8 mouse cellular contexts compared by ENCODE assay signal in the genomic region with DNA sequence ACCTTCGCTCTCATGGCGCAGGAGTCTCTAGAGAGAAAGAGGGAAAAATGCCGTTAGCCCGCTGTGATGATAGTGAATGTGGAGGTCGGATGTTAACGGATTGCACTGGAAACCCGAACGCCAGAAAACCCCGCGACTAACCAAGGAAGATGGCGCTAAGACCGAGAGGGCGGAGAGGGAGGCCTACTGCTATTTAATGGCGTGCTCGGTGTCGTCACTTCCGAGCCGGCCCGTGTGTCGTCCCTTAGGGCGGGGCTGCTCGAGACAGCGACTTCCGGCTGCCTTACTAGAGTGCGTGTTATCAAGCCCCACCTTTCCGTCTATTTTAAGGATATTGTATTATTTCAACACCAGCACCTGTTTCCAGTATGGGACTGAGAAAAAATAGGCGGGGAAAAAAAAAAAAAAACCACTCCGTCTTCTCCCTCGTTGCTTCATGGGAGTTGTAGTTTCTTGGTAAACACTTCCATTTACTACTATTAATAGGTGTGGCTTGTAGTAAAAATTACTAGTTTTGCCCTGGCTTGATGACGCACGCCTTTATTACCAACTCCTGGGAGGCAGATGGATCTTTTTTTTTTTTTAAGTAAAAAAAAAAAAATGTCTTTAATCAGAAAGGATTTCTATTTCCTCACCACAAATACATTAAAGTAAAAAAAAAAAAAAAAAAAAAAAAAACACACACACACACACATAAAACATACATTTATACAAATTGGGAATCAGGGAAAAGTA. TPM values are rescaled to one million over a fixed set of nuclear protein-coding genes. Genes with fewer than 3 reads are reported as not detected.
DNase-seq lines count a peak whose midpoint lies in the region; ATAC-seq and TF ChIP-seq lines count a peak whose summit lies in the region.

Rpl41 (minus strand) TSS at position 359 of the 735 bp plus-strand sequence.

- H3K27ac ChIP-seq in bone marrow macrophage, adult 2 months (ENCODE audit: insufficient read depth, low read depth, low read length): peak within 1 kb of the TSS; percentile 90
- H3K27ac ChIP-seq in embryonic fibroblast, embryonic 13.5 days (ENCODE audit: insufficient read depth, low read length): peak within 1 kb of the TSS; percentile 92
- H3K27ac ChIP-seq in kidney, embryonic 15.5 days: peak within 1 kb of the TSS; percentile 95

- peaks cover 10% of the 10 kb centered on the region for H3K4me1 ChIP-seq in bone marrow macrophage, adult 2 months (ENCODE audit: control insufficient read depth, insufficient read depth, low read length)
- peaks cover 2% of the 10 kb centered on the region; the same call in 1 of the 2 replicates for H3K4me1 ChIP-seq in embryonic fibroblast, embryonic 13.5 days (ENCODE audit: control insufficient read depth, insufficient read depth, low read length)
- peaks cover 18% of the 10 kb centered on the region for H3K4me1 ChIP-seq in kidney, embryonic 15.5 days

- H3K36me3 ChIP-seq in kidney, embryonic 15.5 days: peaks cover 18% of the 10 kb centered on the region

- peak; percentile 96 for TF ChIP-seq POLR2A in bone marrow macrophage, adult 2 months (IDR thresholded peaks at IDR 0.05; ENCODE audit: borderline replicate concordance, low read depth, low read length)
- peak; percentile 100 for TF ChIP-seq POLR2A in embryonic fibroblast, embryonic 13.5 days (IDR thresholded peaks at IDR 0.05; ENCODE audit: low read depth, low read length)

- ATAC-seq in kidney, embryonic 15.5 days (replicated peaks; ENCODE audit: low FRiP score): peak; percentile 88
- ATAC-seq in monocyte, adult 5-6 weeks (replicated peaks; ENCODE audit: insufficient number of reproducible peaks, low FRiP score, low TSS enrichment, poor library complexity, severe bottlenecking): peak; percentile 83

- H3K9ac ChIP-seq in kidney, embryonic 15.5 days: peak within 1 kb of the TSS; percentile 81

- DNase-seq in A20 (ENCODE audit: low read depth, low spot score) (peak; percentile 98), liver (peak; percentile 95)
- peak; percentile 96 to 97 for DNase-seq in heart, adult 9 months (ENCODE audit: low spot score in 2 of 2)
- peak; percentile 89 to 94 for DNase-seq in spleen, postnatal 4 days (ENCODE audit: low spot score in 2 of 2)

- no peaks in the 10 kb centered on the region for H3K27me3 ChIP-seq in kidney, embryonic 15.5 days

- peak within 1 kb of the TSS; percentile 84 for H3K4me2 ChIP-seq in kidney, embryonic 15.5 days

- TF ChIP-seq CTCF in bone marrow macrophage, adult 2 months (IDR thresholded peaks at IDR 0.05; ENCODE audit: low read depth, low read length): no peak
- no peak for TF ChIP-seq CTCF in embryonic fibroblast, embryonic 13.5 days (IDR thresholded peaks at IDR 0.05; ENCODE audit: borderline replicate concordance, insufficient read depth, low read length)

- under 1% methylated on average over 31 of the region's 31 CpGs for WGBS in kidney, embryonic 15.5 days

- no peaks in the 10 kb centered on the region for H3K9me3 ChIP-seq in kidney, embryonic 15.5 days (replicated peaks)

- peak within 1 kb of the TSS; percentile 88 for H3K4me3 ChIP-seq in bone marrow macrophage, adult 2 months (ENCODE audit: insufficient read depth, low read length)
- peak within 1 kb of the TSS; percentile 77 for H3K4me3 ChIP-seq in embryonic fibroblast, embryonic 13.5 days (ENCODE audit: insufficient read depth, low read length)
- H3K4me3 ChIP-seq in kidney, embryonic 15.5 days (replicated peaks): peak within 1 kb of the TSS; percentile 75

RNA-seq across cellular contexts. Expression of gene Rpl41, which starts in this region (rescaled TPM):
- polyA plus RNA-seq in bone marrow macrophage, adult 2 months (2012; ENCODE audit: insufficient read depth, insufficient read length, missing spikeins): 2,460 and 2,819 TPM in 2 replicates
- 2,862 and 3,188 TPM in 2 replicates for polyA plus RNA-seq in embryonic fibroblast, embryonic 13.5 days (2011; ENCODE audit: insufficient read length, low read depth, missing spikeins)
- 4,214 and 4,446 TPM in 2 replicates for polyA plus RNA-seq in kidney, embryonic 15.5 days (2015; fragmentation: Nextera tagmentation; extraction: Ambion mirVana)
- total RNA-seq in monocyte, adult 5-6 weeks (2017): 2,103 to 2,260 TPM (median 2,168 TPM) in 3 replicates

Comparison
In these comparisons a context has a peak if more than half of its experiments do, and no peak if none do; other contexts are left out.
1. Peak in every context shown above with its lines: DNase-seq, ATAC-seq, H3K4me3 ChIP-seq and H3K27ac ChIP-seq.